Mouse (Mus musculus) liver, embryonic 16.5 days (tissue): ENCODE data around the gene Mis18a. TPM values are rescaled to one million over a fixed set of nuclear protein-coding genes. Genes with fewer than 3 reads are reported as not detected.

ENCODE experiments used
- ATAC-seq: fragments of 200-750 bp; cut with Nextera tagmentation; 2 replicates; pipeline ENCODE4 v1.8.0; 2017; ENCODE audit warnings: low read depth, mild to moderate bottlenecking, moderate number of reproducible peaks, moderate library complexity
- H3K27ac ChIP-seq: fragments of 300-500 bp; sonication (generic); 2 replicates; pipeline ENCODE4 v1.5.1; 2014; ENCODE audit warnings: mild to moderate bottlenecking, low read length
- H3K27me3 ChIP-seq: fragments of 300-500 bp; sonication (generic); 2 replicates; pipeline ENCODE4 v1.6.1; 2014; ENCODE audit warnings: low read depth, low read length, mixed read lengths; ENCODE audit not compliant: control insufficient read depth, insufficient read depth
- H3K36me3 ChIP-seq: fragments of 300-500 bp; sonication (generic); 2 replicates; pipeline ENCODE4 v1.6.1; 2014; ENCODE audit warnings: mild to moderate bottlenecking; ENCODE audit not compliant: control insufficient read depth, insufficient read depth
- H3K4me1 ChIP-seq: fragments of 300-500 bp; sonication (generic); 2 replicates; pipeline ENCODE4 v1.6.1; 2014; ENCODE audit warnings: low read depth, low read length, mixed read lengths; ENCODE audit not compliant: control insufficient read depth
- H3K4me2 ChIP-seq: fragments of 300-500 bp; sonication (generic); 2 replicates; pipeline ENCODE4 v1.6.1; 2014; ENCODE audit warnings: low read depth, low read length, mixed read lengths
- H3K4me3 ChIP-seq: fragments of 300-500 bp; sonication (generic); 2 replicates; pipeline ENCODE4 v1.5.1; 2014; ENCODE audit warnings: low read depth, mild to moderate bottlenecking, low read length
- H3K9ac ChIP-seq: fragments of 300-500 bp; sonication (generic); 2 replicates; pipeline ENCODE4 v1.6.1; 2014; ENCODE audit warnings: low read depth, low read length
- H3K9me3 ChIP-seq: fragments of 300-500 bp; sonication (generic); replicated peaks from 2 replicates; pipeline ENCODE4 v1.6.1; 2016; ENCODE audit warnings: low read length; ENCODE audit not compliant: control insufficient read depth
- WGBS: fragments of 180-500 bp; shearing (Covaris S2); extraction: QIAGEN DNeasy Blood & Tissue Kit; methylation state at CpG from one replicate; pipeline ENCODE4 v1.1.7; 2014; ENCODE audit not compliant: insufficient replicate concordance; 5-methylcytosine and 5-hydroxymethylcytosine counted together
- polyA plus RNA-seq: library from polyadenylated mRNA; unstranded; fragments of >200 nt; fragmentation: Nextera tagmentation; extraction: Ambion mirVana; gene quantifications from 2 replicates; pipeline ENCODE4 v1.2.1, GENCODE M21; 2015

Mis18a gene
- polyA plus RNA-seq, 1 experiment from 2014 or later: 29.6 TPM

GRCm38 (mm10) chr16:90710313-90710712, 16.9 kb downstream of the Mis18a start:
- Histone ChIP-seq H3K27me3 (peaks cover 9% of the 10 kb centered on the region; the same call in 1 of the 2 replicates), H3K4me2 (no peak overlapping the region), H3K9me3 (no peaks in the 10 kb centered on the region), H3K27ac (no peak overlapping the region), H3K36me3 (no peaks in the 10 kb centered on the region), H3K4me3 (no peak overlapping the region), H3K4me1 (no peaks in the 10 kb centered on the region), H3K9ac (no peak overlapping the region)
- WGBS: 63% methylated on average over 12 of the region's 12 CpGs
- ATAC-seq: no peak

- Histone ChIP-seq H3K9ac (no peak overlapping the region), H3K4me2 (no peak overlapping the region), H3K4me3 (no peak overlapping the region), H3K27ac (no peak overlapping the region), H3K27me3 (peaks cover 9% of the 10 kb centered on the region; the same call in 1 of the 2 replicates), H3K9me3 (no peaks in the 10 kb centered on the region), H3K36me3 (no peaks in the 10 kb centered on the region), H3K4me1 (no peaks in the 10 kb centered on the region)
- ATAC-seq: no peak
- WGBS: 57% methylated on average over 17 of the region's 17 CpGs
Observed at GRCm38 (mm10) chr16:90709711-90710289, 17.4 kb downstream of the Mis18a start.

- Histone ChIP-seq H3K4me3 (no peak overlapping the region), H3K9me3 (0 out of 2 replicates have a peak, but pooled peaks cover 2% of the 10 kb centered on the region), H3K4me1 (no peaks in the 10 kb centered on the region), H3K4me2 (no peak overlapping the region), H3K9ac (no peak overlapping the region), H3K36me3 (no peaks in the 10 kb centered on the region), H3K27me3 (no peaks in the 10 kb centered on the region; the same call in 1 of the 2 replicates), H3K27ac (no peak overlapping the region)
- 4% methylated on average over 3 of the region's 3 CpGs for WGBS
- no peak for ATAC-seq
Observed at GRCm38 (mm10) chr16:90706279-90706678, 20.9 kb downstream of the Mis18a start.

GRCm38 (mm10) chr16:90704161-90704825, 22.9 kb downstream of the Mis18a start:
- Histone ChIP-seq H3K9me3 (0 out of 2 replicates have a peak, but pooled peaks cover 2% of the 10 kb centered on the region), H3K27ac (no peak overlapping the region), H3K4me3 (no peak overlapping the region), H3K27me3 (no peaks in the 10 kb centered on the region), H3K9ac (no peak overlapping the region), H3K4me2 (no peak overlapping the region), H3K4me1 (no peaks in the 10 kb centered on the region), H3K36me3 (no peaks in the 10 kb centered on the region)
- no peak for ATAC-seq
- 61% methylated on average over 13 of the region's 13 CpGs for WGBS

- Histone ChIP-seq H3K4me3 (no peak overlapping the region), H3K4me1 (no peaks in the 10 kb centered on the region), H3K36me3 (no peaks in the 10 kb centered on the region), H3K27ac (no peak overlapping the region), H3K4me2 (no peak overlapping the region), H3K9ac (no peak overlapping the region), H3K9me3 (0 out of 2 replicates have a peak, but pooled peaks cover 2% of the 10 kb centered on the region), H3K27me3 (no peaks in the 10 kb centered on the region)
- ATAC-seq: 0 out of 2 replicates have a peak, but pooled peaks have one; percentile 27
- WGBS: 0% methylated on average over 1 of the region's 1 CpGs
Observed at GRCm38 (mm10) chr16:90703646-90704045, 23.6 kb downstream of the Mis18a start.

- H3K4me3 ChIP-seq: no peak overlapping the region
- 79% methylated on average over 2 of the region's 2 CpGs for WGBS
- no peaks in the 10 kb centered on the region for H3K4me1 ChIP-seq
- no peak overlapping the region for H3K27ac ChIP-seq
- no peak overlapping the region for H3K9ac ChIP-seq
- no peak overlapping the region for H3K4me2 ChIP-seq
- H3K27me3 ChIP-seq: no peaks in the 10 kb centered on the region
- 0 out of 2 replicates have a peak, but pooled peaks cover 2% of the 10 kb centered on the region for H3K9me3 ChIP-seq
- no peaks in the 10 kb centered on the region for H3K36me3 ChIP-seq
- ATAC-seq: no peak
Observed at GRCm38 (mm10) chr16:90701541-90701940, 25.7 kb downstream of the Mis18a start.

- H3K27me3 ChIP-seq: no peaks in the 10 kb centered on the region
- 66% methylated on average over 14 of the region's 14 CpGs for WGBS
- H3K9me3 ChIP-seq: 0 out of 2 replicates have a peak, but pooled peaks cover 2% of the 10 kb centered on the region
- no peaks in the 10 kb centered on the region for H3K36me3 ChIP-seq
- no peak for ATAC-seq
- no peak overlapping the region for H3K4me3 ChIP-seq
- H3K4me1 ChIP-seq: no peaks in the 10 kb centered on the region
- H3K27ac ChIP-seq: no peak overlapping the region
- no peak overlapping the region for H3K4me2 ChIP-seq
- no peak overlapping the region for H3K9ac ChIP-seq
Observed at GRCm38 (mm10) chr16:90699390-90699789, 27.8 kb downstream of the Mis18a start.

- Histone ChIP-seq H3K4me2 (no peak overlapping the region), H3K4me1 (no peaks in the 10 kb centered on the region), H3K27ac (no peak overlapping the region), H3K36me3 (no peaks in the 10 kb centered on the region), H3K4me3 (no peak overlapping the region), H3K9ac (no peak overlapping the region), H3K27me3 (no peaks in the 10 kb centered on the region), H3K9me3 (no peaks in the 10 kb centered on the region)
- ATAC-seq: no peak
- WGBS: 65% methylated on average over 9 of the region's 9 CpGs
Observed at GRCm38 (mm10) chr16:90696306-90696705, 30.9 kb downstream of the Mis18a start.

GRCm38 (mm10) chr16:90695121-90695520, 32.1 kb downstream of the Mis18a start:
- 64% methylated on average over 10 of the region's 10 CpGs for WGBS
- H3K27ac ChIP-seq: no peak overlapping the region
- H3K27me3 ChIP-seq: no peaks in the 10 kb centered on the region
- ATAC-seq: no peak
- H3K36me3 ChIP-seq: no peaks in the 10 kb centered on the region
- no peaks in the 10 kb centered on the region for H3K9me3 ChIP-seq
- no peak overlapping the region for H3K4me2 ChIP-seq
- H3K4me1 ChIP-seq: no peaks in the 10 kb centered on the region
- no peak overlapping the region for H3K4me3 ChIP-seq
- no peak overlapping the region for H3K9ac ChIP-seq
